Mouse (Mus musculus) megakaryocyte, embryonic 14.5 days (primary cell): ENCODE results near the gene Agrn.

Source experiments
- FLI1 ChIP-seq: IDR thresholded peaks from 2 replicates; pipeline ENCODE4 v1.6.1; 2012; ENCODE audit warnings: low read length, inconsistent platforms, mixed read lengths
- GATA1 ChIP-seq: IDR thresholded peaks from 3 replicates; pipeline ENCODE4 v1.6.1; 2012; ENCODE audit warnings: mixed read lengths, low read length, inconsistent platforms, borderline replicate concordance

DNA sequence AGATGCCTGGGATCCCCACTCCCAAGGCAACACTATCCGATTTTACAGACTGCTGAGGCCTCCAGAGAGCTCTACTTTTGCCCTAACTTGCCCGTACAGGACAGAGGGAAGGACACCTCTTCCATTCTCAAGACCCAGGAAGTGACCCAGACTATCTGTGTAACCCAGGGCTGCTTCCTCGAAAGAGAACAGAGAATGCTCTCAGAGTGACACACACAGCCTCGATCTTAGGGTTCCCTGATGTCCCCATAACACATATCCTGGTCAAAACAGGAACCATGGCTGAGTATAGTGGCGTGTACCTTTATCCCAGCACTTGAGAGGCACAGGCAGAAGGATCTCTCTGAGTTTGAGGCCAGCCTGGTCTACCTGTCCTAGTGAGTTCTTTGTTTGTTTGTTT, 13.5 kb downstream of the Agrn start:
- TF ChIP-seq GATA1, result no peak
- no peak for TF ChIP-seq FLI1
